Comparison of ENCODE assay signal across 23 mouse cellular contexts in genomic region chr4:115941242-115941820, GRCm38 (mm10). TPM values are rescaled to one million over a fixed set of nuclear protein-coding genes. Genes with fewer than 3 reads are reported as not detected.
"Had no signal": no experiment of that assay in that cellular context is flagged by ENCODE, and none has a peak within 500 bp of the region (broad histone marks: within the 10 kb centered on the region; RNA-seq: fewer than 3 reads in every experiment).

No protein-coding gene starts in this region.

- H3K27ac ChIP-seq: left cerebral cortex, adult 2 months; liver, embryonic 13.5 days; macrophage; stomach, embryonic 15.5 days had no signal

- H3K9me3 ChIP-seq: liver, embryonic 13.5 days; stomach, embryonic 15.5 days had no signal

- H3K4me3 ChIP-seq: left cerebral cortex, adult 2 months; liver, embryonic 13.5 days; stomach, embryonic 15.5 days had no signal

- ATAC-seq: inflammation-experienced regulatory T-cells, adult 6 months; intestine, embryonic 16.5 days had no signal

- H3K36me3 ChIP-seq: liver, embryonic 13.5 days; stomach, embryonic 15.5 days had no signal

- DNase-seq: kidney, adult 2 months; kidney, postnatal 10 days; kidney, postnatal 36 days; layer of hippocampus, postnatal 36 days; liver, embryonic 13.5 days; lung, adult 2 months; right cerebral cortex, postnatal 25 days; spleen, adult 18-20 months; thymus, postnatal 25 days had no signal

- H3K4me2 ChIP-seq: liver, embryonic 13.5 days; stomach, embryonic 15.5 days had no signal

- H3K9ac ChIP-seq: liver, embryonic 13.5 days; stomach, embryonic 15.5 days had no signal

RNA-seq across cellular contexts. Expression of gene Dmbx1, which starts 1.6 kb away (rescaled TPM):
- polyA plus RNA-seq: inflammation-experienced regulatory T-cells, adult 6 months; intestine, embryonic 16.5 days; kidney, adult 2 months; kidney, embryonic 14.5 days; liver, adult 2 months; liver, embryonic 13.5 days; liver, embryonic 16.5 days; lung, adult 2 months; macrophage had no signal

RNA-seq across cellular contexts. Expression of gene 6430628N08Rik, which starts 50.9 kb away (rescaled TPM):
- polyA plus RNA-seq: inflammation-experienced regulatory T-cells, adult 6 months; intestine, embryonic 16.5 days; kidney, adult 2 months; kidney, embryonic 14.5 days; limb, embryonic 14.5 days; liver, adult 2 months; liver, embryonic 13.5 days; liver, embryonic 16.5 days; lung, adult 2 months; lung, embryonic 16.5 days; macrophage; neural tube, embryonic 11.5 days; neural tube, embryonic 14.5 days; stomach, embryonic 15.5 days; thymus, postnatal 0 days had no signal

RNA-seq across cellular contexts. Expression of gene Kncn, which starts 57.1 kb away (rescaled TPM):
- polyA plus RNA-seq: inflammation-experienced regulatory T-cells, adult 6 months; intestine, embryonic 16.5 days; kidney, adult 2 months; kidney, embryonic 14.5 days; limb, embryonic 11.5 days; limb, embryonic 14.5 days; liver, adult 2 months; liver, embryonic 13.5 days; liver, embryonic 16.5 days; lung, adult 2 months; lung, embryonic 16.5 days; macrophage; neural tube, embryonic 11.5 days; stomach, embryonic 15.5 days; thymus, postnatal 0 days had no signal
